Comparison of ENCODE assay signal across 22 mouse cellular contexts in the genomic region with DNA sequence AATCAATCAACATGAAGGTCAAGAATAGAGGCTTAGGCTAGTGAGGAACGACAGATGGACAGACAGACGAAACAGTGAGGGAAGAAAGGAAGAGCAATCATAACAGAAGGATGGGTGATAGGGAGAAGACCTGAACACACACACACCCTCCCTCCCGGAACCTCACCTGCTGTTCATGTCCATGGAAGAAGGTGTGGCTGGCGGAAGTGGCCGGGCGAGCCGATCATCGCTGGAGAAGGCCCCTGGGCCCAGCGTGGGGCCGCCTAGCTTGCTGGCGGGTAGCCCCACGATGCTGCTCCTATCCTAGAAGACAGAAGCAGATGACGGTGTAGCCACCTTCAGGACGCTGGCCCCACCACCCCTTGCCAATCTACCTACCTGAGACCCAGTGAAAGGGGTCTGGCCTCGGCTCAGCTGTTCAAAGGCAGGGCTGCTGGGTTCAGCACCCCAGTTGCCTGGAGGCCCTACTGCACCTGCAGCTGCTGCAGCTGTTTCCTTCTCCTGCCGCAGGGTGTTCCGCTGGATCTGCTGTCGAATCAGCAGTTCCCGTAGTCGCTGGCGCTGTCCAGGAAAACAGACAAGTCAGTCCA. TPM values are rescaled to one million over a fixed set of nuclear protein-coding genes. Genes with fewer than 3 reads are reported as not detected.
DNase-seq lines count a peak whose midpoint lies in the region; ATAC-seq and TF ChIP-seq lines count a peak whose summit lies in the region.
"Had no signal": no experiment of that assay in that cellular context is flagged by ENCODE, and none has a peak within 500 bp of the region (broad histone marks: within the 10 kb centered on the region; RNA-seq: fewer than 3 reads in every experiment).

No protein-coding gene starts in this region.

- H3K36me3 ChIP-seq in kidney, adult 2 months (ENCODE audit: control insufficient read depth, insufficient read depth, low read length) = peaks cover 9% of the 10 kb centered on the region
- peaks cover 99% of the 10 kb centered on the region for H3K36me3 ChIP-seq in intestine, postnatal 0 days (ENCODE audit: control insufficient read depth, insufficient read depth)

- no peaks in the 10 kb centered on the region for H3K9me3 ChIP-seq in intestine, postnatal 0 days (ENCODE audit: control insufficient read depth)
- H3K9me3 ChIP-seq: embryonic facial prominence, embryonic 12.5 days; forebrain, embryonic 15.5 days; heart, embryonic 12.5 days; hindbrain, embryonic 10.5 days had no signal

- no peak for TF ChIP-seq CTCF in kidney, adult 2 months (conservative IDR thresholded peaks at IDR 0.05; ENCODE audit: insufficient read depth, insufficient read length, low read depth, low read length)
- TF ChIP-seq CTCF in intestine, postnatal 0 days (IDR thresholded peaks at IDR 0.05; ENCODE audit: low read depth) = no peak

- no peak overlapping the region for H3K4me2 ChIP-seq in intestine, postnatal 0 days (replicated peaks; ENCODE audit: low read depth)
- H3K4me2 ChIP-seq: embryonic facial prominence, embryonic 12.5 days; forebrain, embryonic 15.5 days; heart, embryonic 12.5 days; hindbrain, embryonic 14.5 days had no signal

- no peak overlapping the region for H3K9ac ChIP-seq in intestine, postnatal 0 days (ENCODE audit: low read depth, low read length)
- H3K9ac ChIP-seq: embryonic facial prominence, embryonic 12.5 days; forebrain, embryonic 15.5 days; heart, embryonic 12.5 days; hindbrain, embryonic 14.5 days had no signal

- no peak for TF ChIP-seq POLR2A in kidney, adult 2 months (IDR thresholded peaks at IDR 0.05; ENCODE audit: low read depth, low read length)

- H3K27ac ChIP-seq in kidney, adult 2 months (ENCODE audit: insufficient read depth, low read depth, low read length) = no peak overlapping the region
- peak overlapping the region; percentile 31; the same call in 1 of the 2 replicates for H3K27ac ChIP-seq in intestine, postnatal 0 days (ENCODE audit: low read depth, low read length)
- H3K27ac ChIP-seq: embryonic facial prominence, embryonic 12.5 days; forebrain, embryonic 15.5 days; heart, adult 2 months; hindbrain, embryonic 10.5 days; hindbrain, embryonic 14.5 days had no signal

- H3K4me1 ChIP-seq in kidney, adult 2 months (ENCODE audit: control insufficient read depth, insufficient read depth, low read length) = no peaks in the 10 kb centered on the region
- H3K4me1 ChIP-seq in intestine, postnatal 0 days (replicated peaks; ENCODE audit: control insufficient read depth, insufficient read depth, low read length) = 0 out of 2 replicates have a peak, but pooled peaks cover 4% of the 10 kb centered on the region
- H3K4me1 ChIP-seq: embryonic facial prominence, embryonic 12.5 days; forebrain, embryonic 15.5 days; heart, embryonic 12.5 days; hindbrain, embryonic 10.5 days had no signal

- no peaks in the 10 kb centered on the region for H3K27me3 ChIP-seq in kidney, adult 2 months (replicated peaks; ENCODE audit: control insufficient read depth, insufficient read depth, low read length)
- no peaks in the 10 kb centered on the region for H3K27me3 ChIP-seq in intestine, postnatal 0 days (replicated peaks; ENCODE audit: control insufficient read depth, insufficient read depth, low read length)
- H3K27me3 ChIP-seq: CH12.LX; embryonic facial prominence, embryonic 12.5 days; forebrain, embryonic 15.5 days; heart, embryonic 12.5 days; Patski had no signal

- peak; percentile 62 for ATAC-seq in intestine, postnatal 0 days
- ATAC-seq: forebrain, embryonic 15.5 days; Patski had no signal

- peak; percentile 35 for DNase-seq in cerebellum, adult 9-11 months
- no peak for DNase-seq in cerebellum, adult 18-20 months
- peak; percentile 8 for DNase-seq in kidney, postnatal 10 days
- no peak for DNase-seq in kidney, adult 2 months
- peak; percentile 12 for DNase-seq in thymus, postnatal 4 days
- DNase-seq in thymus, postnatal 25 days = no peak
- no peak for DNase-seq in liver
- DNase-seq: adrenal gland, adult 2 months; cerebellum, postnatal 14 days; embryo, embryonic 11 days; gastrocnemius, postnatal 36 days; kidney, adult 11 months had no signal

- H3K4me3 ChIP-seq in kidney, adult 2 months (ENCODE audit: insufficient read depth, low read depth, low read length) = no peak overlapping the region
- H3K4me3 ChIP-seq in intestine, postnatal 0 days (ENCODE audit: low read depth, low read length) = no peak overlapping the region
- H3K4me3 ChIP-seq: embryonic facial prominence, embryonic 12.5 days; forebrain, embryonic 15.5 days; heart, adult 2 months; heart, embryonic 12.5 days; hindbrain, embryonic 10.5 days had no signal

- 88% methylated on average over 21 of the region's 21 CpGs for WGBS in kidney, adult 2 months
- 47% methylated on average over 21 of the region's 21 CpGs for WGBS in intestine, postnatal 0 days

RNA-seq across cellular contexts. Expression of a gene that starts 19.7 kb away (rescaled TPM):
- polyA plus RNA-seq in kidney, adult 2 months (2012; rRNA removed) = 18.8 and 20.8 TPM in 2 replicates
- polyA plus RNA-seq in intestine, postnatal 0 days (2015; fragmentation: Nextera tagmentation; extraction: Ambion mirVana) = 5.3 and 6.5 TPM in 2 replicates

RNA-seq across cellular contexts. Expression of a gene that starts 20.0 kb away (rescaled TPM):
- polyA plus RNA-seq in kidney, adult 2 months (2012; rRNA removed) = 68.9 and 72.7 TPM in 2 replicates
- 67.0 and 67.3 TPM in 2 replicates for polyA plus RNA-seq in intestine, postnatal 0 days (2015; fragmentation: Nextera tagmentation; extraction: Ambion mirVana)

RNA-seq across cellular contexts. Expression of a gene that starts 42.0 kb away (rescaled TPM):
- polyA plus RNA-seq in kidney, adult 2 months (2012; rRNA removed) = 12.1 and 12.3 TPM in 2 replicates
- polyA plus RNA-seq in intestine, postnatal 0 days (2015; fragmentation: Nextera tagmentation; extraction: Ambion mirVana) = 0.07 TPM in 1 of 2 replicates, not detected in the other
- polyA plus RNA-seq: forebrain, embryonic 11.5 days; Patski had no signal

RNA-seq across cellular contexts. Expression of a gene that starts 43.0 kb away (rescaled TPM):
- 6.4 and 7.1 TPM in 2 replicates for polyA plus RNA-seq in kidney, adult 2 months (2012; rRNA removed)
- 9.4 and 9.7 TPM in 2 replicates for polyA plus RNA-seq in intestine, postnatal 0 days (2015; fragmentation: Nextera tagmentation; extraction: Ambion mirVana)

RNA-seq across cellular contexts. Expression of a gene that starts 47.0 kb away (rescaled TPM):
- polyA plus RNA-seq in kidney, adult 2 months (2012; rRNA removed) = 1.2 and 1.5 TPM in 2 replicates
- polyA plus RNA-seq in intestine, postnatal 0 days (2015; fragmentation: Nextera tagmentation; extraction: Ambion mirVana) = 0.88 and 0.93 TPM in 2 replicates
- polyA plus RNA-seq: Patski had no signal

Comparison
In these comparisons a context has a peak if more than half of its experiments do, and no peak if none do; other contexts are left out.
1. DNase-seq: peak in cerebellum, adult 9-11 months (single experiment), kidney, postnatal 10 days (single experiment) and thymus, postnatal 4 days (single experiment); none in cerebellum, adult 18-20 months (0 of 2), kidney, adult 2 months (single experiment), thymus, postnatal 25 days (single experiment) and liver (single experiment).
2. RNA of a gene that starts 42.0 kb away (polyA plus RNA-seq): 12.1 to 12.3 TPM in kidney, adult 2 months; 0.07 TPM in intestine, postnatal 0 days; every median in the first group is over 10 times any median in the second.